Mouse (Mus musculus) heart, embryonic 13.5 days (tissue): ENCODE data around the gene Ankrd24. TPM values are rescaled to one million over a fixed set of nuclear protein-coding genes. Genes with fewer than 3 reads are reported as not detected.

Experiments
- ATAC-seq: fragments of 200-750 bp; cut with Nextera tagmentation; 2 replicates; pipeline ENCODE4 v1.8.0; 2017; ENCODE audit warnings: moderate TSS enrichment; ENCODE audit not compliant: insufficient number of reproducible peaks, low FRiP score, low TSS enrichment; ENCODE audit errors: extremely low read depth
- H3K27ac ChIP-seq: fragments of 300-500 bp; sonication (generic); replicated peaks from 2 replicates; pipeline ENCODE4 v1.5.1; 2015; ENCODE audit warnings: moderate library complexity, mild to moderate bottlenecking, inconsistent platforms
- H3K27me3 ChIP-seq: fragments of 300-500 bp; sonication (generic); replicated peaks from 2 replicates; pipeline ENCODE4 v1.6.1; 2015; ENCODE audit warnings: mild to moderate bottlenecking, inconsistent platforms
- H3K36me3 ChIP-seq: fragments of 300-500 bp; sonication (generic); 2 replicates; pipeline ENCODE4 v1.6.1; 2015; ENCODE audit warnings: mild to moderate bottlenecking, inconsistent platforms
- H3K4me1 ChIP-seq: fragments of 300-500 bp; sonication (generic); 2 replicates; pipeline ENCODE4 v1.6.1; 2015; ENCODE audit warnings: inconsistent platforms
- H3K4me2 ChIP-seq: fragments of 300-500 bp; sonication (generic); 2 replicates; pipeline ENCODE4 v1.6.1; 2015; ENCODE audit warnings: inconsistent platforms, mild to moderate bottlenecking, moderate library complexity
- H3K4me3 ChIP-seq: fragments of 300-500 bp; sonication (generic); 2 replicates; pipeline ENCODE4 v1.5.1; 2015; ENCODE audit warnings: moderate library complexity, mild to moderate bottlenecking, inconsistent platforms
- H3K9ac ChIP-seq: fragments of 300-500 bp; sonication (generic); 2 replicates; pipeline ENCODE4 v1.6.1; 2015; ENCODE audit warnings: inconsistent platforms, mild to moderate bottlenecking, moderate library complexity
- H3K9me3 ChIP-seq: fragments of 300-500 bp; sonication (generic); 2 replicates; pipeline ENCODE4 v1.6.1; 2016; ENCODE audit warnings: inconsistent platforms
- WGBS: fragments of 180-500 bp; shearing (Covaris S2); methylation state at CpG from one replicate; pipeline ENCODE4 v1.1.7; 2015; ENCODE audit warnings: mixed read lengths; 5-methylcytosine and 5-hydroxymethylcytosine counted together
- polyA plus RNA-seq: library from polyadenylated mRNA; unstranded; fragments of >200 nt; fragmentation: Nextera tagmentation; extraction: Ambion mirVana; gene quantifications from 2 replicates; pipeline ENCODE4 v1.2.1, GENCODE M21; 2015

Ankrd24 gene
- polyA plus RNA-seq, 1 experiment from 2014 or later: 10.6 TPM

GRCm38 (mm10) chr10:81605666-81605973, 22.7 kb upstream of the Ankrd24 start:
- WGBS: 2% methylated on average over 14 of the region's 14 CpGs
- 0 out of 2 replicates have a peak, but pooled peaks cover 3% of the 10 kb centered on the region for H3K27me3 ChIP-seq
- peak overlapping the region; percentile 58 for H3K4me3 ChIP-seq
- H3K27ac ChIP-seq: peak overlapping the region; percentile 97
- no peak for ATAC-seq
- H3K9ac ChIP-seq: peak overlapping the region; percentile 79
- peaks cover 16% of the 10 kb centered on the region for H3K36me3 ChIP-seq
- peak overlapping the region; percentile 72 for H3K4me2 ChIP-seq
- H3K4me1 ChIP-seq: peaks cover 36% of the 10 kb centered on the region
- H3K9me3 ChIP-seq: no peaks in the 10 kb centered on the region

GRCm38 (mm10) chr10:81605974-81606751, 22.2 kb upstream of the Ankrd24 start, which contains the start of gene BC025920:
TSS of gene BC025920 (plus strand) at chr10:81606270.
- ATAC-seq: peak; percentile 79
- Histone ChIP-seq H3K27me3 (0 out of 2 replicates have a peak, but pooled peaks cover 3% of the 10 kb centered on the region), H3K27ac (peak within 1 kb of the TSS; percentile 97), H3K4me1 (peaks cover 33% of the 10 kb centered on the region), H3K4me3 (peak within 1 kb of the TSS; percentile 58), H3K36me3 (peaks cover 16% of the 10 kb centered on the region), H3K9me3 (peaks cover 5% of the 10 kb centered on the region; the same call in 1 of the 2 replicates), H3K4me2 (peak within 1 kb of the TSS; percentile 72), H3K9ac (peak within 1 kb of the TSS; percentile 79)
- WGBS: under 1% methylated on average over 39 of the region's 39 CpGs

GRCm38 (mm10) chr10:81608308-81608707, 20.0 kb upstream of the Ankrd24 start:
- ATAC-seq: no peak
- Histone ChIP-seq H3K4me1 (peaks cover 14% of the 10 kb centered on the region), H3K36me3 (peaks cover 16% of the 10 kb centered on the region), H3K4me3 (no peak overlapping the region), H3K4me2 (no peak overlapping the region), H3K27me3 (0 out of 2 replicates have a peak, but pooled peaks cover 3% of the 10 kb centered on the region), H3K9me3 (peaks cover 10% of the 10 kb centered on the region; the same call in 1 of the 2 replicates), H3K27ac (no peak overlapping the region), H3K9ac (no peak overlapping the region)
- 89% methylated on average over 1 of the region's 1 CpGs for WGBS

- Histone ChIP-seq H3K4me1 (no peaks in the 10 kb centered on the region), H3K36me3 (peaks cover 16% of the 10 kb centered on the region), H3K27me3 (0 out of 2 replicates have a peak, but pooled peaks cover 3% of the 10 kb centered on the region), H3K4me2 (no peak overlapping the region), H3K27ac (no peak overlapping the region), H3K9me3 (peaks cover 10% of the 10 kb centered on the region; the same call in 1 of the 2 replicates), H3K4me3 (no peak overlapping the region), H3K9ac (no peak overlapping the region)
- WGBS: 58% methylated on average over 3 of the region's 3 CpGs
- no peak for ATAC-seq
Observed at GRCm38 (mm10) chr10:81612779-81613178, 15.6 kb upstream of the Ankrd24 start.

GRCm38 (mm10) chr10:81615486-81615885, 12.9 kb upstream of the Ankrd24 start:
- no peaks in the 10 kb centered on the region for H3K36me3 ChIP-seq
- no peak overlapping the region for H3K4me3 ChIP-seq
- H3K27ac ChIP-seq: no peak overlapping the region
- H3K9ac ChIP-seq: no peak overlapping the region
- 69% methylated on average over 6 of the region's 6 CpGs for WGBS
- no peaks in the 10 kb centered on the region for H3K27me3 ChIP-seq
- no peaks in the 10 kb centered on the region for H3K4me1 ChIP-seq
- H3K4me2 ChIP-seq: no peak overlapping the region
- no peak for ATAC-seq
- H3K9me3 ChIP-seq: peaks cover 10% of the 10 kb centered on the region; the same call in 1 of the 2 replicates

GRCm38 (mm10) chr10:81619976-81620375, 8.4 kb upstream of the Ankrd24 start:
- Histone ChIP-seq H3K4me2 (no peak overlapping the region), H3K9me3 (no peaks in the 10 kb centered on the region), H3K9ac (no peak overlapping the region), H3K27me3 (no peaks in the 10 kb centered on the region), H3K4me3 (no peak overlapping the region), H3K4me1 (no peaks in the 10 kb centered on the region), H3K36me3 (peaks cover 42% of the 10 kb centered on the region), H3K27ac (no peak overlapping the region)
- no peak for ATAC-seq
- WGBS: 72% methylated on average over 5 of the region's 5 CpGs

GRCm38 (mm10) chr10:81620786-81621185, 7.6 kb upstream of the Ankrd24 start:
- H3K36me3 ChIP-seq: peaks cover 50% of the 10 kb centered on the region
- no peak for ATAC-seq
- H3K4me2 ChIP-seq: no peak overlapping the region
- H3K4me1 ChIP-seq: no peaks in the 10 kb centered on the region
- no peak overlapping the region for H3K4me3 ChIP-seq
- H3K9ac ChIP-seq: no peak overlapping the region
- no peak overlapping the region for H3K27ac ChIP-seq
- no peaks in the 10 kb centered on the region for H3K9me3 ChIP-seq
- 51% methylated on average over 9 of the region's 9 CpGs for WGBS
- H3K27me3 ChIP-seq: no peaks in the 10 kb centered on the region

- WGBS: 53% methylated on average over 8 of the region's 8 CpGs
- H3K9ac ChIP-seq: no peak overlapping the region
Observed at GRCm38 (mm10) chr10:81623441-81623840, 4.9 kb upstream of the Ankrd24 start.

GRCm38 (mm10) chr10:81626101-81626993, 2.0 kb upstream of the Ankrd24 start:
- peaks cover 45% of the 10 kb centered on the region for H3K36me3 ChIP-seq
- peak overlapping the region; percentile 92 for H3K4me2 ChIP-seq
- H3K9me3 ChIP-seq: no peaks in the 10 kb centered on the region
- H3K9ac ChIP-seq: peak overlapping the region; percentile 90
- peak overlapping the region; percentile 84 for H3K4me3 ChIP-seq
- ATAC-seq: no peak
- H3K4me1 ChIP-seq: peaks cover 18% of the 10 kb centered on the region
- 84% methylated on average over 22 of the region's 22 CpGs for WGBS
- peak overlapping the region; percentile 88 for H3K27ac ChIP-seq
- H3K27me3 ChIP-seq: no peaks in the 10 kb centered on the region; the same call in 1 of the 2 replicates

More at GRCm38 (mm10) chr10:81623441-81623840, 4.9 kb upstream of the Ankrd24 start:
- Histone ChIP-seq H3K4me1 (peaks cover 18% of the 10 kb centered on the region), H3K36me3 (peaks cover 51% of the 10 kb centered on the region), H3K4me2 (no peak overlapping the region), H3K9me3 (no peaks in the 10 kb centered on the region), H3K27me3 (no peaks in the 10 kb centered on the region), H3K27ac (no peak overlapping the region), H3K4me3 (no peak overlapping the region)
- ATAC-seq: no peak

GRCm38 (mm10) chr10:81626994-81627835, 1.1 kb upstream of the Ankrd24 start, which contains the start of gene Sirt6:
TSS of gene Sirt6 (minus strand) at chr10:81627797.
- peak within 1 kb of the TSS; percentile 90 for H3K9ac ChIP-seq
- ATAC-seq: peak; percentile 77

More at GRCm38 (mm10) chr10:81626994-81627835, 1.1 kb upstream of the Ankrd24 start, which contains the start of gene Sirt6:
- Histone ChIP-seq H3K27ac (peak within 1 kb of the TSS; percentile 88), H3K9me3 (no peaks in the 10 kb centered on the region), H3K36me3 (peaks cover 36% of the 10 kb centered on the region), H3K4me2 (peak within 1 kb of the TSS; percentile 92), H3K27me3 (no peaks in the 10 kb centered on the region; the same call in 1 of the 2 replicates), H3K4me1 (peaks cover 18% of the 10 kb centered on the region), H3K4me3 (peak within 1 kb of the TSS; percentile 84)
- 6% methylated on average over 40 of the region's 40 CpGs for WGBS
